Mouse (Mus musculus) stomach, postnatal 0 days (tissue): Measurements from ENCODE around the gene Cers3.

ENCODE experiments used
- CTCF ChIP-seq: IDR thresholded peaks from 2 replicates; pipeline ENCODE4 v1.5.1; 2016; ENCODE audit warnings: antibody characterized with exemption, low read depth, mild to moderate bottlenecking, moderate library complexity
- EP300 ChIP-seq: optimal IDR thresholded peaks from 2 replicates; pipeline ENCODE3; 2016; ENCODE audit warnings: antibody characterized with exemption

- TF ChIP-seq CTCF (no peak), EP300 (no peak)
Observed at GRCm38 (mm10) chr7:66859220-66859619, 115.9 kb downstream of the Cers3 start.
